Mouse (Mus musculus) liver, embryonic 14.5 days (tissue): ENCODE measurements at regions not wholly inside any gene's neighbourhood (a gene's known extent, or its start where the extent isn't known, plus 50 kb on each side); places are given as distances from the start of the nearest gene placed in this dataset.

Experiments used
- CTCF ChIP-seq: IDR thresholded peaks from 2 replicates; pipeline ENCODE4 v1.5.1; 2016; ENCODE audit warnings: antibody characterized with exemption, low read depth, control low read depth
- EP300 ChIP-seq: IDR thresholded peaks from 2 replicates; pipeline ENCODE4 v1.6.1; 2016; ENCODE audit warnings: antibody characterized with exemption, low read depth

DNA sequence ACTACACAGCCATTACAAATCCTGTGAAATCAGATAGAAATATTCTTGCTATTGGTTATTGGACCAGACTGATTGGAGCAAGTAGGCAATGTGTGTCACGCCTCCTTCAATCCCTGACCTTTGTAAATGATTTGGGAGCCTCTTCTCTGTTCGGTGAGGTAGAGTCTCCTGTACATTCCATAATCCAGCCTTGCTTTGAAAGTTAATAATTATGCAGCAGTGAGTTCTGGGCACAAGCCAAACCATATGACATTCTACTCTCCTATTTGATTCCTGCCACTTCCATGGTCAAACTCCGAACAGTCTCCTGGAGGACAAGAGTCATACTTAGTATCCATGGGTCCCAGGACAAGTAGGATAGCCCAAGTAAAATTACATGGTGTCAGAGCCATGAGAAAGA is 158.4 kb upstream of the Cpeb2 start:
- TF ChIP-seq CTCF (no peak), EP300 (no peak)
